Mouse (Mus musculus) thymus, postnatal 10 days (tissue): ENCODE measurements around the gene Scgb2b17.
"Not testable (repeated sequence)": the region's sequence is repeated elsewhere in the genome, so short reads cannot be mapped to it uniquely, and the experiment has no call there.

ENCODE experiments used
- DNase-seq, 2 experiments: peaks; one replicate each; pipeline ENCODE4 v3.0.0; 2021; ENCODE audit warnings: low spot score in 2 of 2

The Scgb2b17 gene

GRCm38 (mm10) chr7:33056461-33056860 is at the start of gene Scgb2b17:
Gene Scgb2b17 (minus strand): TSS chr7:33056561.
- not testable (repeated sequence) for DNase-seq

DNA sequence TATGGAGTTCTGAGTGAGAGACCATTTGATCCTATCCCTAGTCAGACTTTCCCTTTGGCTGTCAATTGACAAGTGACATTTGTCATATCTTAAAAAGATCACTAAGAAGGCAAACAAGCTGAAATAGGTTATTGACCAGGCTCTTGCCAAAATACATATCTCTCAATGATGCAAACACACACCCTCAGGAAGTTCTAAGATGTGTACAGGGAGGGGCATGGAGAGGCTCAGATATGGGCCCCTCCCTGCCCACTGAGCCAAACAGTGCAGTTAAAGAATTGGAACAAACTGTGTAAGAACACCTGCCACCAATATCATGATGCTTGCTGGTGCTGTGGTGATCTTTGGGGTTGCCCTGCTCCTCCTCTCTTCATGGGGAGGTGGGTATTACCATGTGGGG is 6.8 kb upstream of the Scgb2b17 start, which contains the start of gene Scgb1b17:
Gene Scgb1b17 (plus strand): TSS at position 301 of the 400 bp plus-strand sequence.
- not testable (repeated sequence) for DNase-seq
